Mouse (Mus musculus) midbrain, embryonic 13.5 days (tissue): ENCODE measurements around the gene Sox6. TPM values are rescaled to one million over a fixed set of nuclear protein-coding genes. Genes with fewer than 3 reads are reported as not detected.

Experiments
- ATAC-seq: fragments of 200-750 bp; cut with Nextera tagmentation; 2 replicates; pipeline ENCODE4 v1.8.0; 2017; ENCODE audit warnings: mild to moderate bottlenecking, moderate TSS enrichment, moderate library complexity
- H3K27ac ChIP-seq: fragments of 300-500 bp; sonication (generic); 2 replicates; pipeline ENCODE4 v1.5.1; 2015; ENCODE audit warnings: inconsistent platforms, mild to moderate bottlenecking, moderate library complexity
- H3K27me3 ChIP-seq: fragments of 300-500 bp; sonication (generic); 2 replicates; pipeline ENCODE4 v1.6.1; 2015; ENCODE audit warnings: mild to moderate bottlenecking, inconsistent platforms
- H3K36me3 ChIP-seq: fragments of 300-500 bp; sonication (generic); 2 replicates; pipeline ENCODE4 v1.6.1; 2015; ENCODE audit warnings: mild to moderate bottlenecking, inconsistent platforms
- H3K4me1 ChIP-seq: fragments of 300-500 bp; sonication (generic); replicated peaks from 2 replicates; pipeline ENCODE4 v1.6.1; 2015; ENCODE audit warnings: inconsistent platforms
- H3K4me2 ChIP-seq: fragments of 300-500 bp; sonication (generic); replicated peaks from 2 replicates; pipeline ENCODE4 v1.6.1; 2015; ENCODE audit warnings: moderate library complexity, mild to moderate bottlenecking, inconsistent platforms
- H3K4me3 ChIP-seq: fragments of 300-500 bp; sonication (generic); replicated peaks from 2 replicates; pipeline ENCODE4 v1.5.1; 2015; ENCODE audit warnings: mild to moderate bottlenecking, inconsistent platforms
- H3K9ac ChIP-seq: fragments of 300-500 bp; sonication (generic); replicated peaks from 2 replicates; pipeline ENCODE4 v1.6.1; 2015; ENCODE audit warnings: mild to moderate bottlenecking, inconsistent platforms
- H3K9me3 ChIP-seq: fragments of 300-500 bp; sonication (generic); 2 replicates; pipeline ENCODE4 v1.6.1; 2016; ENCODE audit warnings: mild to moderate bottlenecking, inconsistent platforms
- WGBS: fragments of 180-500 bp; shearing (Covaris S2); methylation state at CpG from one replicate; pipeline ENCODE4 v1.1.7; 2015; 5-methylcytosine and 5-hydroxymethylcytosine counted together
- polyA plus RNA-seq: library from polyadenylated mRNA; unstranded; fragments of >200 nt; fragmentation: Nextera tagmentation; extraction: Ambion mirVana; gene quantifications from 2 replicates; pipeline ENCODE4 v1.2.1, GENCODE M21; 2015

Sox6 gene
- polyA plus RNA-seq, 1 experiment from 2014 or later: 57.2 TPM

DNA sequence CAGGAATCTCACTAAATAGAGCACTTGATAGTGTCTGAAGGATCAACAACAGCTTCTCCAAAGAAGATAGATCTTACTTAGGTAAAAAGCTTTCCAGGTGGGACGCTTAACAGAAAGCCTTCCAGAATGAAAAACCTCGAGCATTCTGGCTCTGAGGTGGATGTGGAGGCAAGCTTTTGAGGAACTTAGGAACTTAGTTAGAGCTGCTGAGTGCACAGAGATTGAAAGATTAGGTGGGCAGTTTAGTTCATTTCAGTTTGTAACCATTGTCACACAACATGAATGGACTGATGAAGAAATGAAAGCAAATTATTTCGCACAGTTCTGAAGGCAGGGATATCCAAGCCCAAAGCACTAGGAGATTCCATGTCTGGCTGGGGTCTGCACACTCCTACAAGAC, 481.9 kb downstream of the Sox6 start:
- ATAC-seq: no peak
- Histone ChIP-seq H3K27ac (no peak overlapping the region), H3K4me2 (no peak overlapping the region), H3K4me3 (no peak overlapping the region), H3K4me1 (0 out of 2 replicates have a peak, but pooled peaks cover 3% of the 10 kb centered on the region), H3K9ac (no peak overlapping the region), H3K9me3 (no peaks in the 10 kb centered on the region), H3K27me3 (no peaks in the 10 kb centered on the region), H3K36me3 (no peaks in the 10 kb centered on the region)
- WGBS: 86% methylated on average over 3 of the region's 3 CpGs

- no peak overlapping the region for H3K4me3 ChIP-seq
- 73% methylated on average over 7 of the region's 7 CpGs for WGBS
Observed at GRCm38 (mm10) chr7:115550197-115550804, 488.3 kb downstream of the Sox6 start.

GRCm38 (mm10) chr7:115549670-115550069, 488.9 kb downstream of the Sox6 start:
- H3K36me3 ChIP-seq: no peaks in the 10 kb centered on the region
- WGBS: 84% methylated on average over 4 of the region's 4 CpGs
- no peak for ATAC-seq

More at GRCm38 (mm10) chr7:115550197-115550804, 488.3 kb downstream of the Sox6 start:
- ATAC-seq: no peak
- no peak overlapping the region for H3K9ac ChIP-seq
- H3K27me3 ChIP-seq: no peaks in the 10 kb centered on the region
- H3K4me2 ChIP-seq: no peak overlapping the region
- no peaks in the 10 kb centered on the region for H3K4me1 ChIP-seq
- no peaks in the 10 kb centered on the region for H3K9me3 ChIP-seq
- H3K36me3 ChIP-seq: no peaks in the 10 kb centered on the region
- H3K27ac ChIP-seq: no peak overlapping the region

DNA sequence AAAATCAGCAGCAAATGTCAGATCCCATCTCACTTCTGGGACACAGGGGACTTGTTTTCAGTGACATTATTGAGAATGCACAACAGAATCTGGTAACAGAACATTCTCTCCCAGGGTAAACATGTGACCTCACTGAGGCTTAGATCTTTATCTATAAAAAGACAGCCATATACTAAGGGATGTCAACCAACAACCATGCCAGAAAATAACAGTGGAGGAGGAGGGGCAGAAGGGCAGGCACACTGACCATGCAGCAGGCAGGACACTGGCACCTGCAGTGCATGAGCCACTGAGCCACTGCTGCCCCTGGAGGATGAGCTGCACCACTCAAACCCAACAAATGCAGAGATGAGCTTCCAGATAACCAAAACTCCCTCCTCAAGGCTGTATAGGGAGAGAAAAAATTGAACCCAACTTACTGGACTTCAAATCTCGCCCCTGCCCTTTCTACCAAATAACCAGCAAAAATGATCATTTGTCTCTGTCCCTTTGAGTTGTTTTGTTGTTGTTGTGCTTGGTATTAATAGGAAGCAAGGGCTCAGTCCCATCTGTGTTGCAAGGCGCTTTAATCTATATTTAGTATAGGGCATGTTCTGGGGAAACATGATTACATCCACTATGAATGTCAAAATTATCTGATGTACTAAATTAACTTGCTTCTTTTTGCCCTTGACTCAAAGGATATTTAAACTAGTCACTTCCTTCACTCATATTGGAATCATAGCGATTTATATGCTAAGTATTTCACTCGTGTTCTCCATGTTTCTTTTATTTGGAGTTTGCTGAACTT, 492.8 kb downstream of the Sox6 start:
- WGBS: 96% methylated on average over 4 of the region's 4 CpGs
- H3K4me1 ChIP-seq: peaks cover 7% of the 10 kb centered on the region; the same call in 1 of the 2 replicates
- H3K4me2 ChIP-seq: no peak overlapping the region
- H3K36me3 ChIP-seq: peaks cover 4% of the 10 kb centered on the region; the same call in 1 of the 2 replicates
- ATAC-seq: no peak
- H3K9ac ChIP-seq: no peak overlapping the region
- H3K27ac ChIP-seq: no peak overlapping the region
- no peaks in the 10 kb centered on the region for H3K27me3 ChIP-seq
- no peaks in the 10 kb centered on the region for H3K9me3 ChIP-seq
- no peak overlapping the region for H3K4me3 ChIP-seq

More at GRCm38 (mm10) chr7:115549670-115550069, 488.9 kb downstream of the Sox6 start:
- no peaks in the 10 kb centered on the region for H3K9me3 ChIP-seq
- no peak overlapping the region for H3K9ac ChIP-seq
- H3K27ac ChIP-seq: no peak overlapping the region
- no peaks in the 10 kb centered on the region for H3K27me3 ChIP-seq
- no peak overlapping the region for H3K4me3 ChIP-seq
- H3K4me2 ChIP-seq: no peak overlapping the region
- H3K4me1 ChIP-seq: no peaks in the 10 kb centered on the region

GRCm38 (mm10) chr7:115543596-115543995, 495.0 kb downstream of the Sox6 start:
- no peaks in the 10 kb centered on the region for H3K27me3 ChIP-seq
- 56% methylated on average over 4 of the region's 4 CpGs for WGBS
- H3K4me1 ChIP-seq: peaks cover 7% of the 10 kb centered on the region; the same call in 1 of the 2 replicates
- H3K27ac ChIP-seq: no peak overlapping the region
- peaks cover 4% of the 10 kb centered on the region; the same call in 1 of the 2 replicates for H3K36me3 ChIP-seq
- H3K9me3 ChIP-seq: no peaks in the 10 kb centered on the region
- no peak overlapping the region for H3K4me3 ChIP-seq
- H3K9ac ChIP-seq: no peak overlapping the region
- ATAC-seq: no peak
- no peak overlapping the region for H3K4me2 ChIP-seq

DNA sequence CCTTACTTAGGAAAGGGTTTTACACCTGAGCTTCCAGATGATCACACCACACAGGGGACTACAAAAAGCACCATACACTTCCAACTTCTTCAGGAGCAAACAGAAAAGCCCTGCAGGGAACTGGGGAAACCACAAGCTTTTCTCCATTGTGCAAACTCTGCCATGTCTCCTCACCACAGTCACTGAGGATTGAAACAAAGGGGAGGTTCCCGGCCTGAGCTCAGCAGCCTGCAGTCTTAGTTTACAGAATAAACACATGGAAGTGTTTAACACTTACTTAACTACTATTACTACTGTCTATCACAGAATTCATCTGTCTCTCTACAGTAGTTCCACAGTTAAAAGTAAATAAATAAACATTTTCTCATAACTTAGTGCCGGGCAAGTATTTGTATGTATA, 498.3 kb downstream of the Sox6 start:
- 48% methylated on average over 2 of the region's 2 CpGs for WGBS
- Histone ChIP-seq H3K27me3 (no peaks in the 10 kb centered on the region), H3K9ac (no peak overlapping the region), H3K27ac (no peak overlapping the region), H3K4me2 (no peak overlapping the region), H3K4me3 (no peak overlapping the region), H3K36me3 (peaks cover 4% of the 10 kb centered on the region; the same call in 1 of the 2 replicates), H3K4me1 (peaks cover 7% of the 10 kb centered on the region; the same call in 1 of the 2 replicates), H3K9me3 (no peaks in the 10 kb centered on the region)
- no peak for ATAC-seq

GRCm38 (mm10) chr7:115539003-115539402, 499.6 kb downstream of the Sox6 start:
- WGBS: 90% methylated on average over 9 of the region's 9 CpGs
- Histone ChIP-seq H3K27ac (no peak overlapping the region), H3K36me3 (peaks cover 4% of the 10 kb centered on the region; the same call in 1 of the 2 replicates), H3K4me3 (no peak overlapping the region), H3K9ac (no peak overlapping the region), H3K9me3 (no peaks in the 10 kb centered on the region), H3K4me1 (peaks cover 7% of the 10 kb centered on the region; the same call in 1 of the 2 replicates), H3K27me3 (no peaks in the 10 kb centered on the region), H3K4me2 (no peak overlapping the region)
- no peak for ATAC-seq

DNA sequence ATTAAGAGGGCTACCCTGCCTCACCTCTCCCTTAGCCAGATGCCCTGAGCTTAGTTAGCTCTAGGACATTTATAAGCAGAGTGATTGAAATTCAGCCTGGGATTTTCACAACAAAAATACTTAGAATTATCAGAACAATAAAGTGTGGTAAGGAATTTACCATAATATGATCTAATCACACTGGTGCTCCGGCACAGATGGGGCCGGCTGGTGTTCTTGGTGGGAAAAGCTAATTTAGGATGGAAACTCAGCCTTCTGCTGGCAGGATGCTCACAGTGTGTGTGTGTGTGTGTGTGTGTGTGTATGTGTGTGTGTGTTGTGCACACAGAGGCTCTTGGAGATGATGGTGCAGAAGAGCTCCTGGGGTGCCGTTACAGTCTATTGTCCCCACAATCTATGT, 501.0 kb downstream of the Sox6 start:
- no peaks in the 10 kb centered on the region for H3K9me3 ChIP-seq
- WGBS: 73% methylated on average over 3 of the region's 3 CpGs
- H3K36me3 ChIP-seq: peaks cover 4% of the 10 kb centered on the region; the same call in 1 of the 2 replicates
- no peak overlapping the region for H3K4me2 ChIP-seq
- H3K27me3 ChIP-seq: no peaks in the 10 kb centered on the region
- ATAC-seq: no peak
- no peak overlapping the region for H3K9ac ChIP-seq
- no peak overlapping the region for H3K27ac ChIP-seq
- peaks cover 7% of the 10 kb centered on the region; the same call in 1 of the 2 replicates for H3K4me1 ChIP-seq
- no peak overlapping the region for H3K4me3 ChIP-seq

- peaks cover 3% of the 10 kb centered on the region; the same call in 1 of the 2 replicates for H3K36me3 ChIP-seq
- no peaks in the 10 kb centered on the region for H3K9me3 ChIP-seq
- no peak overlapping the region for H3K4me3 ChIP-seq
- H3K27ac ChIP-seq: no peak overlapping the region
- 85% methylated on average over 2 of the region's 3 CpGs for WGBS
- no peak overlapping the region for H3K9ac ChIP-seq
- no peaks in the 10 kb centered on the region for H3K27me3 ChIP-seq
- ATAC-seq: no peak
- H3K4me2 ChIP-seq: no peak overlapping the region
- no peaks in the 10 kb centered on the region for H3K4me1 ChIP-seq
Observed at GRCm38 (mm10) chr7:115536521-115536920, 502.1 kb downstream of the Sox6 start.

GRCm38 (mm10) chr7:115531875-115532274, 506.7 kb downstream of the Sox6 start:
- Histone ChIP-seq H3K9me3 (no peaks in the 10 kb centered on the region), H3K4me2 (no peak overlapping the region), H3K4me1 (no peaks in the 10 kb centered on the region), H3K4me3 (no peak overlapping the region), H3K9ac (no peak overlapping the region), H3K36me3 (no peaks in the 10 kb centered on the region), H3K27ac (no peak overlapping the region), H3K27me3 (no peaks in the 10 kb centered on the region)
- ATAC-seq: no peak
- WGBS: 77% methylated on average over 1 of the region's 1 CpGs

- Histone ChIP-seq H3K27me3 (no peaks in the 10 kb centered on the region), H3K4me1 (no peaks in the 10 kb centered on the region), H3K9me3 (no peaks in the 10 kb centered on the region), H3K4me2 (no peak overlapping the region), H3K36me3 (no peaks in the 10 kb centered on the region), H3K9ac (no peak overlapping the region), H3K4me3 (no peak overlapping the region), H3K27ac (no peak overlapping the region)
- 65% methylated on average over 2 of the region's 2 CpGs for WGBS
- ATAC-seq: no peak
Observed at GRCm38 (mm10) chr7:115531217-115531616, 507.4 kb downstream of the Sox6 start.

DNA sequence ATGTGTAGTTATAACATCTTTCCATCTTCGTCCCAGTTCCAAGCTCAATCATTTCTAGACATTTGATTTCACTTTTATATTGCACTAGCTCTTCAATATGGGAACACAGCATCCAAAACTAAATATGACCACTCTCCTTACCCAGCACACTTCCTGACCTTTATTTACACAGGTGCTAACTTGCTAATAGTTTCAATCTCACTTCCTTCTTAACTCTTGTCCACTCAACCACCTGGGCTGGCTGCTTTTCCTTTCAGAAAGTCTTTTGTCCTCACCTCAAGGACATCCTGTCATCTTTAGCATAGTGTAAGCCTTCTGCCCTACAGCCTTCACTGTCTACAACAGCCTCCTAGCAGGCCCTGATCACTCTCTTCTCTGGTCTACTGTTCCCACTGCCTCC, 520.9 kb downstream of the Sox6 start:
- no peaks in the 10 kb centered on the region for H3K36me3 ChIP-seq
- peaks cover 12% of the 10 kb centered on the region for H3K4me1 ChIP-seq
- no peak for ATAC-seq
- 91% methylated on average over 1 of the region's 1 CpGs for WGBS
- H3K4me3 ChIP-seq: no peak overlapping the region
- H3K9ac ChIP-seq: no peak overlapping the region
- no peaks in the 10 kb centered on the region for H3K9me3 ChIP-seq
- no peaks in the 10 kb centered on the region for H3K27me3 ChIP-seq
- no peak overlapping the region for H3K27ac ChIP-seq
- no peak overlapping the region for H3K4me2 ChIP-seq
